Mouse (Mus musculus) heart, embryonic 14.5 days (tissue): Measurements from ENCODE around the gene Fzd4. TPM values are rescaled to one million over a fixed set of nuclear protein-coding genes. Genes with fewer than 3 reads are reported as not detected.

Experiments
- ATAC-seq: fragments of 200-750 bp; cut with Nextera tagmentation; 2 replicates; pipeline ENCODE4 v1.8.0; 2017; ENCODE audit warnings: low read depth, moderate TSS enrichment; ENCODE audit not compliant: insufficient number of reproducible peaks, insufficient read depth, low FRiP score
- H3K27ac ChIP-seq, 2 experiments: fragments of 200-500 bp in 1 of 2; fragments of 300-500 bp in 1 of 2; sonication (generic) in 1 of 2; replicated peaks in 1 of 2; 2 replicates each; pipeline ENCODE4 v1.5.1; 2012 to 2014; ENCODE audit warnings: low read depth in 2 of 2, low read length in 2 of 2, control low read depth in 1 of 2, mild to moderate bottlenecking in 1 of 2, mixed read lengths in 1 of 2; ENCODE audit not compliant: control insufficient read depth in 1 of 2, insufficient read depth in 1 of 2
- H3K27me3 ChIP-seq: fragments of 300-500 bp; sonication (generic); 2 replicates; pipeline ENCODE4 v1.6.1; 2014; ENCODE audit warnings: mild to moderate bottlenecking, low read length, control low read depth; ENCODE audit not compliant: control insufficient read depth, insufficient read depth
- H3K36me3 ChIP-seq: fragments of 300-500 bp; sonication (generic); 2 replicates; pipeline ENCODE4 v1.6.1; 2014; ENCODE audit warnings: mild to moderate bottlenecking, control low read depth, low read length, mixed read lengths; ENCODE audit not compliant: control insufficient read depth, insufficient read depth
- H3K4me1 ChIP-seq, 2 experiments: fragments of 200-500 bp in 1 of 2; fragments of 300-500 bp in 1 of 2; sonication (generic) in 1 of 2; 2 replicates each; pipeline ENCODE4 v1.6.1; 2012 to 2014; ENCODE audit warnings: low read length in 2 of 2, control low read depth in 1 of 2, mixed read lengths in 1 of 2; ENCODE audit not compliant: control insufficient read depth in 2 of 2, insufficient read depth in 2 of 2
- H3K4me2 ChIP-seq: fragments of 300-500 bp; sonication (generic); 2 replicates; pipeline ENCODE4 v1.6.1; 2014; ENCODE audit warnings: mild to moderate bottlenecking, low read length
- H3K4me3 ChIP-seq, 2 experiments: fragments of 200-500 bp in 1 of 2; fragments of 300-500 bp in 1 of 2; sonication (generic) in 1 of 2; 2 replicates each; pipeline ENCODE4 v1.5.1; 2012 to 2014; ENCODE audit warnings: low read length in 2 of 2, mild to moderate bottlenecking in 2 of 2, control low read depth in 1 of 2, low read depth in 1 of 2, moderate library complexity in 1 of 2; ENCODE audit not compliant: control insufficient read depth in 1 of 2, insufficient read depth in 1 of 2
- H3K9ac ChIP-seq: fragments of 300-500 bp; sonication (generic); 2 replicates; pipeline ENCODE4 v1.6.1; 2014; ENCODE audit warnings: mild to moderate bottlenecking, low read length
- H3K9me3 ChIP-seq: fragments of 300-500 bp; sonication (generic); 2 replicates; pipeline ENCODE4 v1.6.1; 2016; ENCODE audit warnings: low read length, control low read depth; ENCODE audit not compliant: control insufficient read depth
- WGBS: fragments of 180-500 bp; shearing (Covaris S2); extraction: QIAGEN DNeasy Blood & Tissue Kit; methylation state at CpG from one replicate; pipeline ENCODE4 v1.1.7; 2014; 5-methylcytosine and 5-hydroxymethylcytosine counted together
- polyA plus RNA-seq: library from polyadenylated mRNA; unstranded; fragments of >200 nt; fragmentation: Nextera tagmentation; extraction: Ambion mirVana; gene quantifications from 2 replicates; pipeline ENCODE4 v1.2.1, GENCODE M21; 2014

Fzd4 gene
- polyA plus RNA-seq, 1 experiment from 2014 or later = 13.2 TPM

DNA sequence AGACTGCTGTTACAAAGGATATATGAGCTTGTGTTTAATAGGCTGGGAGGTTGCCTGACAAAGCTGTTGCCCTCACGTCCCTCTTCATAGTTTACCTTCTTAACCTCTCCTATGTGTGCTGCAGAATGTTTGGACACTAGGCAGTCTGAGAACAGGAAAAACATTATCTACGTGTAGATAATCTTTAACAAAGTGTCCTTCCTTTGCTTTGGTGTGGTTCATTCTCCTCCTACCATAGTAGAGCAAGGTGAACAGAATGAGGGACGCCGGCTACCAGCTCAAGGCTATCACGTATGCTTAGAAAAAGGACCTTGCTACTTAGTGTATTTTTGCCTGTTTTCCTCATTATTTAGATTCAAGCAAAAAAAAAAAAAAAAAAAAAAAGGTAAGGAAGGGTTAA, 24.6 kb downstream of the Fzd4 start:
- peaks cover 3 to 4% of the 10 kb centered on the region in 2 experiments; a peak in 2 of 4 replicates for H3K4me1 ChIP-seq
- H3K9ac ChIP-seq = no peak overlapping the region
- no peak overlapping the region for H3K27ac ChIP-seq
- H3K9me3 ChIP-seq = no peaks in the 10 kb centered on the region
- H3K36me3 ChIP-seq = no peaks in the 10 kb centered on the region
- no peak overlapping the region for H3K4me2 ChIP-seq
- H3K4me3 ChIP-seq = no peak overlapping the region
- no peak for ATAC-seq
- no peaks in the 10 kb centered on the region for H3K27me3 ChIP-seq
- 54% methylated on average over 5 of the region's 5 CpGs for WGBS

GRCm38 (mm10) chr7:89429326-89429725, 25.2 kb downstream of the Fzd4 start:
- H3K27ac ChIP-seq = no peak overlapping the region
- no peak for ATAC-seq
- no peak overlapping the region for H3K4me2 ChIP-seq
- 79% methylated on average over 1 of the region's 1 CpGs for WGBS
- H3K36me3 ChIP-seq = no peaks in the 10 kb centered on the region
- no peak overlapping the region for H3K4me3 ChIP-seq
- peaks cover 6 to 7% of the 10 kb centered on the region in 2 experiments; a peak in 2 of 4 replicates for H3K4me1 ChIP-seq
- H3K27me3 ChIP-seq = no peaks in the 10 kb centered on the region
- H3K9ac ChIP-seq = no peak overlapping the region
- no peaks in the 10 kb centered on the region for H3K9me3 ChIP-seq

DNA sequence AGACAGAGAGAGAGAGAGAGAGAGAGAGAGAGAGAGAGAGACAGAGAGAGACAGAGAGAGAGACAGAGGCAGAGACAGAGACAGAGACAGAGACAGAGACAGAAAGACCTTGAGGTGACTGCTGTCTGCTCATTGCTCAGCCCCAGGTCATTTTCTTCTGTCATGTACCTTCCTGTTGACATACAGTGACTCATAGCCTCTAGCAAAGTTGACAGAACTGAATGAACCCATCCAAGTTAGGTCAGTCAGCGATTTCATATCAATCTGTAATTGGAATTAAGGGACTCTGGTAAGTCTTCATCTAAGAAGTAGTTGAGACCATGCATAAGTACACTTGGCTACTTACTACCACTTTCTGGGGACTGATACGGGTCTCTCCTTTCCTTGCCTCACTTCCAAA, 27.0 kb downstream of the Fzd4 start:
- 82% methylated on average over 2 of the region's 2 CpGs for WGBS
- H3K4me1 ChIP-seq = peaks cover 6 to 8% of the 10 kb centered on the region in 2 experiments; a peak in 2 of 4 replicates
- no peak overlapping the region for H3K27ac ChIP-seq
- no peaks in the 10 kb centered on the region for H3K9me3 ChIP-seq
- no peak overlapping the region for H3K4me3 ChIP-seq
- no peak for ATAC-seq
- H3K4me2 ChIP-seq = no peak overlapping the region
- H3K27me3 ChIP-seq = no peaks in the 10 kb centered on the region
- no peaks in the 10 kb centered on the region for H3K36me3 ChIP-seq
- no peak overlapping the region for H3K9ac ChIP-seq

GRCm38 (mm10) chr7:89433193-89433892, 29.2 kb downstream of the Fzd4 start:
- Histone ChIP-seq H3K4me1 (peaks cover 6 to 8% of the 10 kb centered on the region in 2 experiments; a peak in 2 of 4 replicates), H3K27me3 (no peaks in the 10 kb centered on the region), H3K4me3 (no peak overlapping the region), H3K36me3 (no peaks in the 10 kb centered on the region), H3K27ac (peak overlapping the region; percentile 18 to 25; a peak in 1 of 4 replicates), H3K4me2 (no peak overlapping the region), H3K9me3 (no peaks in the 10 kb centered on the region), H3K9ac (no peak overlapping the region)
- WGBS = 51% methylated on average over 9 of the region's 9 CpGs
- ATAC-seq = peak; percentile 56; the same call in 1 of the 2 replicates

DNA sequence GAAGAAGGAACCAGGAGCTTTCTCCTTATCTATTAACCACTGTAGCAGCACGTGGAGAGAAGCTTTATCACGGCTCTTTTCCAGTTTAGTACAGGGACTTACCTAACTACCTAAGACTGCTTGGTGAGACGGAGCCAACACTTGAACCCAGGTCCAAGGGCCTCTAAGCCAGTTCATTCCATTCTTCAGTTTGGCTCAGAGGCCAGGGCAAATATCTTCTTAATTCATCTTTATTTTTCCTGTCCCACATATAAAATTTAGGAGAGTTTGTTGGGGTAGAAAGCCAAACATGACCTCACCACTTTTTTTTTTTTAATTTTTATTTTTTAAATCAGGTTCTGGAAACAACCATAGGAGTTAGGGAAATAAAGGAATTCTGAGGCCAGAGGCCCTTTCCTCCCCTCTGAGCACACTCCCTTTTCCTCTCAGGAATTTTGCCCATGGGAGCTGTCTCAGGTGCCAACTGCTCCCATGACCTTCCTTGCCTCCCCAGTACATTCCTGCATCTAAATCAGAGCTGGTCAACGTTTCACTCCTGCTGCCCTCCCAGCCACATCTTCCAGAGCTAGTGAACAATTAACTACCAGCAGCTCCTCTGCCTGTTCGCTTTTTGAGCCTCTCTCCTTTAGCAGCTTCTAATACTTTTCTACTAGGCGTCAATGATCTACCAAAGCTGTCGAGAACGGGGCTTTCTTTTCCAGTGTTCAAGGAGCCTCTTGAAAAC, 29.9 kb downstream of the Fzd4 start:
- no peak overlapping the region for H3K4me3 ChIP-seq
- H3K36me3 ChIP-seq = no peaks in the 10 kb centered on the region
- WGBS = 35% methylated on average over 8 of the region's 8 CpGs
- no peak overlapping the region for H3K4me2 ChIP-seq
- H3K27ac ChIP-seq = peak overlapping the region in 1 of 2 experiments; percentile 25; a peak in 1 of 4 replicates
- H3K9me3 ChIP-seq = no peaks in the 10 kb centered on the region
- no peak for ATAC-seq
- no peaks in the 10 kb centered on the region for H3K27me3 ChIP-seq
- H3K9ac ChIP-seq = no peak overlapping the region
- peaks cover 6 to 8% of the 10 kb centered on the region in 2 experiments; a peak in 2 of 4 replicates for H3K4me1 ChIP-seq

- Histone ChIP-seq H3K4me2 (no peak overlapping the region), H3K4me3 (no peak overlapping the region), H3K4me1 (peaks cover 7 to 8% of the 10 kb centered on the region in 2 experiments; a peak in 2 of 4 replicates), H3K27ac (no peak overlapping the region), H3K9me3 (no peaks in the 10 kb centered on the region), H3K9ac (no peak overlapping the region), H3K27me3 (no peaks in the 10 kb centered on the region), H3K36me3 (no peaks in the 10 kb centered on the region)
- WGBS = 61% methylated on average over 5 of the region's 5 CpGs
- ATAC-seq = no peak
These were observed 32.2 kb downstream of the Fzd4 start for GRCm38 (mm10) chr7:89436404-89436803.

- no peak overlapping the region for H3K4me3 ChIP-seq
- WGBS = 29% methylated on average over 4 of the region's 4 CpGs
- no peak overlapping the region for H3K4me2 ChIP-seq
- peaks cover 7 to 8% of the 10 kb centered on the region in 2 experiments; a peak in 2 of 4 replicates for H3K4me1 ChIP-seq
- H3K27ac ChIP-seq = no peak overlapping the region
- no peak for ATAC-seq
- H3K9me3 ChIP-seq = no peaks in the 10 kb centered on the region
- no peaks in the 10 kb centered on the region for H3K27me3 ChIP-seq
- H3K9ac ChIP-seq = no peak overlapping the region
- no peaks in the 10 kb centered on the region for H3K36me3 ChIP-seq
These were observed 33.4 kb downstream of the Fzd4 start for GRCm38 (mm10) chr7:89437589-89437988.
